ENCODE assay signal across 8 mouse cellular contexts in genomic region chr2:166711681-166712132, GRCm38 (mm10). TPM values are rescaled to one million over a fixed set of nuclear protein-coding genes. Genes with fewer than 3 reads are reported as not detected.
DNase-seq lines count a peak whose midpoint lies in the region; ATAC-seq and TF ChIP-seq lines count a peak whose summit lies in the region.

No protein-coding gene starts in this region.

- H3K36me3 ChIP-seq in heart, adult 2 months (ENCODE audit: control insufficient read depth, insufficient read depth, low read length) = no peaks in the 10 kb centered on the region
- no peaks in the 10 kb centered on the region for H3K36me3 ChIP-seq in heart, embryonic 16.5 days (ENCODE audit: control insufficient read depth, insufficient read depth)
- peaks cover 10% of the 10 kb centered on the region for H3K36me3 ChIP-seq in macrophage (ENCODE audit: inconsistent target)

- no peak for DNase-seq in heart, adult 2 months
- DNase-seq in heart, postnatal 36 days = no peak
- peak; percentile 71 for DNase-seq in Muller cell, postnatal 12 days (ENCODE audit: inconsistent ontology term)
- no peak for DNase-seq in testis, postnatal 10 days (ENCODE audit: low spot score)
- DNase-seq in MN1 (ENCODE audit: low spot score) = no peak
- no peak for DNase-seq in frontal cortex, postnatal 25 days (ENCODE audit: low spot score in 2 of 2)

- H3K4me3 ChIP-seq in heart, adult 2 months = no peak overlapping the region; the same call in 1 of the 2 replicates
- peak overlapping the region; percentile 81 for H3K4me3 ChIP-seq in heart, embryonic 16.5 days (ENCODE audit: low read length)
- H3K4me3 ChIP-seq in macrophage (ENCODE audit: inconsistent target) = peak overlapping the region; percentile 89

- TF ChIP-seq CTCF in heart, adult 2 months (IDR thresholded peaks at IDR 0.05) = no peak

- H3K79me2 ChIP-seq in heart, adult 2 months (replicated peaks; ENCODE audit: control insufficient read depth, insufficient read depth, low read length) = no peaks in the 10 kb centered on the region
- peaks cover 64% of the 10 kb centered on the region for H3K79me2 ChIP-seq in macrophage (ENCODE audit: inconsistent target)

- no peak overlapping the region for H3K9ac ChIP-seq in heart, adult 2 months (ENCODE audit: low read depth, low read length)
- peak overlapping the region; percentile 30; the same call in 1 of the 2 replicates for H3K9ac ChIP-seq in heart, embryonic 16.5 days (ENCODE audit: low read length)

- TF ChIP-seq EP300 in heart, adult 2 months (IDR thresholded peaks at IDR 0.05; ENCODE audit: insufficient read depth, low read depth, low read length) = no peak

- H3K4me2 ChIP-seq in heart, embryonic 16.5 days (ENCODE audit: low read depth, low read length) = peak overlapping the region; percentile 94

- no peak for ATAC-seq in heart, embryonic 16.5 days (replicated peaks; ENCODE audit: extremely low read depth, insufficient read depth, low FRiP score)

- 35% methylated on average over 7 of the region's 7 CpGs for WGBS in heart, adult 2 months
- WGBS in heart, embryonic 16.5 days = 34% methylated on average over 7 of the region's 7 CpGs
- WGBS in macrophage (ENCODE audit: missing documents) = 13% methylated on average over 7 of the region's 7 CpGs

- peaks cover 3% of the 10 kb centered on the region for H3K4me1 ChIP-seq in heart, adult 2 months (ENCODE audit: control insufficient read depth, insufficient read depth, low read length)
- H3K4me1 ChIP-seq in heart, embryonic 16.5 days (ENCODE audit: control insufficient read depth, insufficient read depth, low read length) = peaks cover 10% of the 10 kb centered on the region

- no peaks in the 10 kb centered on the region for H3K27me3 ChIP-seq in heart, adult 2 months (ENCODE audit: control insufficient read depth, insufficient read depth, low read length)
- no peaks in the 10 kb centered on the region for H3K27me3 ChIP-seq in heart, embryonic 16.5 days (ENCODE audit: control insufficient read depth, insufficient read depth, low read length)

- intact Hi-C loops in heart, adult 2 months (cut with DNase I) = loop anchor here (5.0 kb wide), 3 partner anchors 54 to 104 kb away; no protein-coding TSS in a partner anchor
- intact Hi-C loops in heart, postnatal 36 days (cut with DNase I) = loop anchor here (2.0 to 5.0 kb wide), 3 partner anchors 71 to 119 kb away; no protein-coding TSS in a partner anchor

- no peak for TF ChIP-seq POLR2A in heart, adult 2 months (IDR thresholded peaks at IDR 0.05; ENCODE audit: insufficient read depth, low read depth, low read length)

- peak overlapping the region; percentile 4; the same call in 1 of the 2 replicates for H3K27ac ChIP-seq in heart, adult 2 months
- H3K27ac ChIP-seq in heart, embryonic 16.5 days (ENCODE audit: low read length) = no peak overlapping the region
- H3K27ac ChIP-seq in macrophage = peak overlapping the region; percentile 87

- no peaks in the 10 kb centered on the region for H3K9me3 ChIP-seq in heart, embryonic 16.5 days (replicated peaks; ENCODE audit: control insufficient read depth, low read length)

RNA-seq across cellular contexts. Expression of gene Prex1, which starts 1.9 kb away (rescaled TPM):
- 1 to 10 TPM; 5.2 to 6.0 TPM for total RNA-seq in heart, adult 2 months (2021)
- polyA plus RNA-seq in heart, adult 2 months (2012; rRNA removed) = 9.3 and 9.8 TPM in 2 replicates
- 1 to 10 TPM; 5.7 to 6.1 TPM for total RNA-seq in heart, postnatal 36 days (2021)
- polyA plus RNA-seq in heart, embryonic 16.5 days (2015; fragmentation: Nextera tagmentation; extraction: Ambion mirVana) = 9.9 and 11.6 TPM in 2 replicates
- total RNA-seq in macrophage (2018; cell fraction: chromatin; rRNA removed) = 100 to 1,000 TPM; 118 to 441 (median 223) TPM
- total RNA-seq in macrophage (2018; cell fraction: cytosol; rRNA removed) = 100 to 1,000 TPM in 13 of 26 experiments, 10 to 100 TPM in 13; 69.1 to 196 (median 100) TPM
- 100 to 1,000 TPM in 22 of 26 experiments, 10 to 100 TPM in 4; 83.5 to 258 (median 137) TPM for total RNA-seq in macrophage (2018; cell fraction: nucleus; rRNA removed)
- polyA plus RNA-seq in macrophage (2018) = 51.9 to 91.8 TPM (median 63.2 TPM) in 3 replicates
